Mouse (Mus musculus): ENCODE data around the gene Cacnb4.

GRCm38 (mm10) chr2:52461206-52461967 lies 215.2 kb downstream of the Cacnb4 start:
- TF ChIP-seq GATA1 (IDR thresholded peaks at IDR 0.05; ENCODE audit: borderline replicate concordance, low read length) (no peak), FLI1 (IDR thresholded peaks at IDR 0.05; ENCODE audit: low read length) (no peak)

Data from megakaryocyte, embryonic 14.5 days (primary cell).